Mouse (Mus musculus) cerebellum, postnatal 36 days (tissue): ENCODE data around the gene Wnt3a.
A peak's percentile ranks its signal among the peaks of the same experiment; 100 is the strongest.
"Not testable (repeated sequence)": the region's sequence is repeated elsewhere in the genome, so short reads cannot be mapped to it uniquely, and the experiment has no call there.

Source experiments
- DNase-seq, 2 experiments: peaks; one replicate each; pipeline ENCODE4 v3.0.0; 2021 to 2022; ENCODE audit warnings: mixed read lengths in 2 of 2

Gene Wnt3a

GRCm38 (mm10) chr11:59307422-59308163 lies 17.0 kb upstream of the Wnt3a start:
- DNase-seq, result peak; percentile 79 to 82

GRCm38 (mm10) chr11:59306461-59307421 lies 16.2 kb upstream of the Wnt3a start, which contains the start of gene Wnt9a:
Wnt9a (plus strand) TSS chr11:59306928.
- peak; percentile 31 to 35 for DNase-seq

GRCm38 (mm10) chr11:59305821-59306215 lies 15.3 kb upstream of the Wnt3a start:
- no peak for DNase-seq

GRCm38 (mm10) chr11:59305008-59305820 lies 14.7 kb upstream of the Wnt3a start:
- DNase-seq, result no peak

- DNase-seq, result peak; percentile 88 to 92
These were observed 12.4 kb upstream of the Wnt3a start for GRCm38 (mm10) chr11:59302700-59303569.

- DNase-seq, result not testable (repeated sequence)
These were observed 10.5 kb upstream of the Wnt3a start for GRCm38 (mm10) chr11:59301053-59301452.

GRCm38 (mm10) chr11:59300185-59300584 lies 9.6 kb upstream of the Wnt3a start:
- DNase-seq, result no peak

- peak; percentile 47 to 61 for DNase-seq
These were observed 7.4 kb upstream of the Wnt3a start for GRCm38 (mm10) chr11:59297941-59298340.

GRCm38 (mm10) chr11:59293616-59294015 lies 3.1 kb upstream of the Wnt3a start:
- peak; percentile 51 to 65 for DNase-seq

GRCm38 (mm10) chr11:59289706-59290105 lies 846 bp downstream of the Wnt3a start:
- no peak for DNase-seq

GRCm38 (mm10) chr11:59284146-59284545 lies 6.4 kb downstream of the Wnt3a start:
- DNase-seq, result peak; percentile 38 to 47

- peak; percentile 81 to 90 for DNase-seq
These were observed 7.6 kb downstream of the Wnt3a start for GRCm38 (mm10) chr11:59282933-59283332.

- no peak for DNase-seq
These were observed 8.4 kb downstream of the Wnt3a start for GRCm38 (mm10) chr11:59282111-59282510.

- no peak for DNase-seq
These were observed 12.5 kb downstream of the Wnt3a start for GRCm38 (mm10) chr11:59278047-59278446.

GRCm38 (mm10) chr11:59276877-59277276 lies 13.7 kb downstream of the Wnt3a start:
- DNase-seq, result no peak

- DNase-seq, result no peak
These were observed 16.4 kb downstream of the Wnt3a start for GRCm38 (mm10) chr11:59274184-59274583.

- DNase-seq, result no peak
These were observed 23.8 kb downstream of the Wnt3a start for GRCm38 (mm10) chr11:59266727-59267126.

- DNase-seq, result no peak
These were observed 25.3 kb downstream of the Wnt3a start for GRCm38 (mm10) chr11:59265154-59265813.

GRCm38 (mm10) chr11:59264593-59264992 lies 26.0 kb downstream of the Wnt3a start:
- no peak for DNase-seq

- DNase-seq, result no peak
These were observed 26.5 kb downstream of the Wnt3a start for GRCm38 (mm10) chr11:59263870-59264563.
